Mouse (Mus musculus) neural tube, embryonic 14.5 days (tissue): ENCODE data around the gene Fam126b. TPM values are rescaled to one million over a fixed set of nuclear protein-coding genes. Genes with fewer than 3 reads are reported as not detected.
A peak's percentile ranks its signal among the peaks of the same experiment; 100 is the strongest.
"Not testable (repeated sequence)": the region's sequence is repeated elsewhere in the genome, so short reads cannot be mapped to it uniquely, and the experiment has no call there.

Source experiments
- ATAC-seq: fragments of 200-750 bp; cut with Nextera tagmentation; 2 replicates; pipeline ENCODE4 v1.8.0; 2017; ENCODE audit warnings: low read depth, mild to moderate bottlenecking, moderate TSS enrichment, moderate library complexity
- H3K27ac ChIP-seq: fragments of 300-500 bp; sonication (generic); 2 replicates; pipeline ENCODE4 v1.5.1; 2014; ENCODE audit warnings: low read depth, mild to moderate bottlenecking, control low read depth, low read length, moderate library complexity, mixed read lengths
- H3K27me3 ChIP-seq: fragments of 300-500 bp; sonication (generic); 2 replicates; pipeline ENCODE4 v1.6.1; 2014; ENCODE audit warnings: low read length; ENCODE audit not compliant: control insufficient read depth, insufficient read depth
- H3K36me3 ChIP-seq: fragments of 300-500 bp; sonication (generic); 2 replicates; pipeline ENCODE4 v1.6.1; 2014; ENCODE audit warnings: low read length, mixed read lengths; ENCODE audit not compliant: control insufficient read depth, insufficient read depth
- H3K4me1 ChIP-seq: fragments of 300-500 bp; sonication (generic); 2 replicates; pipeline ENCODE4 v1.6.1; 2014; ENCODE audit warnings: low read length; ENCODE audit not compliant: control insufficient read depth, insufficient read depth
- H3K4me2 ChIP-seq: fragments of 300-500 bp; sonication (generic); 2 replicates; pipeline ENCODE4 v1.6.1; 2014; ENCODE audit warnings: mild to moderate bottlenecking, low read depth, low read length, control low read depth
- H3K4me3 ChIP-seq: fragments of 300-500 bp; sonication (generic); 2 replicates; pipeline ENCODE4 v1.5.1; 2014; ENCODE audit warnings: low read depth, low read length, control low read depth, mixed read lengths
- H3K9ac ChIP-seq: fragments of 300-500 bp; sonication (generic); replicated peaks from 2 replicates; pipeline ENCODE4 v1.6.1; 2014; ENCODE audit warnings: low read depth, mild to moderate bottlenecking, control low read depth, low read length, mixed read lengths
- H3K9me3 ChIP-seq: fragments of 300-500 bp; sonication (generic); 2 replicates; pipeline ENCODE4 v1.6.1; 2016; ENCODE audit warnings: low read length; ENCODE audit not compliant: control insufficient read depth
- WGBS: fragments of 180-500 bp; shearing (Covaris S2); extraction: QIAGEN DNeasy Blood & Tissue Kit; methylation state at CpG from one replicate; pipeline ENCODE4 v1.1.7; 2014; 5-methylcytosine and 5-hydroxymethylcytosine counted together
- polyA plus RNA-seq: library from polyadenylated mRNA; unstranded; fragments of >200 nt; fragmentation: Nextera tagmentation; extraction: Ambion mirVana; gene quantifications from 2 replicates; pipeline ENCODE4 v1.2.1, GENCODE M21; 2014

Fam126b gene
- polyA plus RNA-seq, 1 experiment from 2014 or later, result 18.6 TPM

GRCm38 (mm10) chr1:58560370-58560769 lies 25.8 kb downstream of the Fam126b start:
- not testable (repeated sequence) for H3K9ac ChIP-seq, H3K4me1 ChIP-seq, H3K27me3 ChIP-seq, H3K36me3 ChIP-seq, H3K9me3 ChIP-seq, H3K27ac ChIP-seq, H3K4me3 ChIP-seq, H3K4me2 ChIP-seq, ATAC-seq
- 98% methylated on average over 6 of the region's 6 CpGs for WGBS

- Histone ChIP-seq H3K4me2 (no peak overlapping the region), H3K4me3 (no peak overlapping the region), H3K9ac (no peak overlapping the region), H3K27ac (no peak overlapping the region), H3K36me3 (peaks cover 46% of the 10 kb centered on the region), H3K27me3 (no peaks in the 10 kb centered on the region), H3K9me3 (no peaks in the 10 kb centered on the region), H3K4me1 (no peaks in the 10 kb centered on the region)
- WGBS, result 92% methylated on average over 1 of the region's 1 CpGs
- no peak for ATAC-seq
These were observed 44.7 kb downstream of the Fam126b start for GRCm38 (mm10) chr1:58541386-58541785.

- WGBS, result 91% methylated on average over 3 of the region's 3 CpGs
- no peaks in the 10 kb centered on the region for H3K27me3 ChIP-seq
- ATAC-seq, result no peak
These were observed 78.9 kb downstream of the Fam126b start for GRCm38 (mm10) chr1:58507249-58507648.

DNA sequence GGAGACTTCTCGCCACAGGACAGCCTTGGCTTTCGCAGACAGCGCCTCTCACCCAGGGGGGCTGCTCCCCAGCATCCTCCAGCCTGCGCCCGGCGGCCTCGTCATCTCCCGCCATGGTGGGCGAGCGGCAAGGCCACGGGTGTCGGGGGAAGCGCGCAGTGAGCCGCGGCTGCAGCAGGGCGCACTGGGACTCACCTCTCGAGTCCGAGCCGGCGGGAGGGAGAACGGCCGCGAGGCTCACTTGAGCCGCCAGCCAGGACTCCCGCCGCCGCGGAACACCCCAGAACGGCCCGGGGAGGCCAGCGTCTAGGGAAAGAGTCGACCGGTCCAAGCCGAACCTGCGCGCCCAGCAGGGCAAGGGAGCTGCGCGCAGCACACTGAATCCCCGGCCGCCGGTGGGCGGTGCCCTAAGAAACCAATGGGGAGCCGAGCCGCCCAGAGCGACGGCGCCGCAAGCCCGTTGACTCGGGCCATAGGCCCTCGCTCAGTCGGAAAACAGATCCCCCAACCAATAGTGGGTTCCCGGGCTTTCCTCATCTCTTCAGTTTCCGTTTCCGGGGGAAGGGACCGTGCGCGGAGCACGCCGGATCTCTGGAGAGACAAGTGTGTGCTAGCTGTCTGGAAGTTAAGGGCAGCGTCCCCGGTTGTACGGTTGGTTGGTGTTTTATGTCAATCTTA lies 81.4 kb downstream of the Fam126b start, which contains the start of gene Orc2:
Gene Orc2 (minus strand): TSS at position 533 of the 678 bp plus-strand sequence.
- H3K27ac ChIP-seq, result peak within 1 kb of the TSS; percentile 76
- H3K9me3 ChIP-seq, result no peaks in the 10 kb centered on the region
- peak; percentile 100 for ATAC-seq
- peak within 1 kb of the TSS; percentile 99 for H3K4me3 ChIP-seq
- H3K9ac ChIP-seq, result peak within 1 kb of the TSS; percentile 90
- H3K36me3 ChIP-seq, result peaks cover 10% of the 10 kb centered on the region
- peaks cover 16% of the 10 kb centered on the region; the same call in 1 of the 2 replicates for H3K4me1 ChIP-seq
- H3K4me2 ChIP-seq, result peak within 1 kb of the TSS; percentile 92
- WGBS, result under 1% methylated on average over 59 of the region's 64 CpGs
- no peaks in the 10 kb centered on the region for H3K27me3 ChIP-seq

More at GRCm38 (mm10) chr1:58507249-58507648, 78.9 kb downstream of the Fam126b start:
- H3K27ac ChIP-seq, result no peak overlapping the region
- no peak overlapping the region for H3K9ac ChIP-seq
- H3K4me2 ChIP-seq, result no peak overlapping the region
- peaks cover 16% of the 10 kb centered on the region; the same call in 1 of the 2 replicates for H3K4me1 ChIP-seq
- no peaks in the 10 kb centered on the region for H3K36me3 ChIP-seq
- H3K4me3 ChIP-seq, result no peak overlapping the region
- no peaks in the 10 kb centered on the region for H3K9me3 ChIP-seq

- Histone ChIP-seq H3K4me1 (peaks cover 16% of the 10 kb centered on the region; the same call in 1 of the 2 replicates), H3K27ac (peak overlapping the region; percentile 76), H3K9ac (peak overlapping the region; percentile 90), H3K4me2 (peak overlapping the region; percentile 92), H3K4me3 (peak overlapping the region; percentile 99), H3K27me3 (no peaks in the 10 kb centered on the region), H3K9me3 (no peaks in the 10 kb centered on the region), H3K36me3 (peaks cover 14% of the 10 kb centered on the region)
- WGBS, result 33% methylated on average over 9 of the region's 9 CpGs
- peak; percentile 1; the same call in 1 of the 2 replicates for ATAC-seq
These were observed 82.2 kb downstream of the Fam126b start for GRCm38 (mm10) chr1:58503793-58504370.

DNA sequence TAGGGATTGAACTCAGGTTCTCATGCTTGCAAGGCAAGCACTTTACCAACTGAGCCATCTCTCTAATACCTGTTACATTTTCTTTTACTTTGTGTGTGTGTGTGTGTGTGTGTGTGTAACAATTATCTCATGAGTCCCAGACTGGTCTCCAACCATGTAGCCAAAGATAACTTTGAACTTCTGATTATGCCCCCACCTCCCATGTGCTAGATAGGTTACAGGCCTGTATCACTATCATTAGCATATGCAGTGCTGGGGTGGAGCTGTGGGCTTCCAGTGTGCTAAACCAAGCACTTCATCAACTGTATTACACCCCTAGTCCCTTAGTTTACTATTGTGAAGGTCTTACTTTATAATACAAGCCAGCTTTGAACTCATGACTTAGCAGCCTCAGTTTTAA lies 83.0 kb downstream of the Fam126b start:
- Histone ChIP-seq H3K9me3 (no peaks in the 10 kb centered on the region), H3K9ac (no peak overlapping the region), H3K4me3 (no peak overlapping the region; the same call in 1 of the 2 replicates), H3K27ac (no peak overlapping the region), H3K27me3 (no peaks in the 10 kb centered on the region), H3K36me3 (peaks cover 14% of the 10 kb centered on the region), H3K4me2 (peak overlapping the region; percentile 92; the same call in 1 of the 2 replicates), H3K4me1 (peaks cover 16% of the 10 kb centered on the region; the same call in 1 of the 2 replicates)
- ATAC-seq, result no peak

GRCm38 (mm10) chr1:58498758-58499157 lies 87.4 kb downstream of the Fam126b start:
- 94% methylated on average over 1 of the region's 1 CpGs for WGBS
- peaks cover 8% of the 10 kb centered on the region; the same call in 1 of the 2 replicates for H3K4me1 ChIP-seq
- no peak overlapping the region for H3K27ac ChIP-seq
- H3K9ac ChIP-seq, result no peak overlapping the region
- H3K9me3 ChIP-seq, result no peaks in the 10 kb centered on the region
- no peaks in the 10 kb centered on the region for H3K27me3 ChIP-seq
- no peak overlapping the region for H3K4me3 ChIP-seq
- H3K36me3 ChIP-seq, result peaks cover 32% of the 10 kb centered on the region
- ATAC-seq, result no peak
- H3K4me2 ChIP-seq, result no peak overlapping the region

- 97% methylated on average over 4 of the region's 4 CpGs for WGBS
- Histone ChIP-seq H3K4me3 (no peak overlapping the region), H3K4me1 (no peaks in the 10 kb centered on the region), H3K9me3 (no peaks in the 10 kb centered on the region), H3K4me2 (no peak overlapping the region), H3K36me3 (peaks cover 32% of the 10 kb centered on the region), H3K9ac (no peak overlapping the region), H3K27me3 (no peaks in the 10 kb centered on the region), H3K27ac (no peak overlapping the region)
- ATAC-seq, result no peak
These were observed 88.4 kb downstream of the Fam126b start for GRCm38 (mm10) chr1:58497678-58498077.

GRCm38 (mm10) chr1:58495603-58496002 lies 90.5 kb downstream of the Fam126b start:
- 84% methylated on average over 6 of the region's 6 CpGs for WGBS

More at GRCm38 (mm10) chr1:58495603-58496002, 90.5 kb downstream of the Fam126b start:
- H3K4me3 ChIP-seq, result no peak overlapping the region
- H3K4me1 ChIP-seq, result no peaks in the 10 kb centered on the region
- H3K27ac ChIP-seq, result no peak overlapping the region
- H3K27me3 ChIP-seq, result no peaks in the 10 kb centered on the region
- H3K9ac ChIP-seq, result no peak overlapping the region
- no peak overlapping the region for H3K4me2 ChIP-seq
- ATAC-seq, result no peak
- peaks cover 31% of the 10 kb centered on the region for H3K36me3 ChIP-seq
- H3K9me3 ChIP-seq, result no peaks in the 10 kb centered on the region
